Mouse (Mus musculus) kidney, adult 9 months (tissue): ENCODE results near the gene Ppp1r3d.

Experiments used
- DNase-seq: peaks from one replicate; pipeline ENCODE4 v3.0.0; 2022

The Ppp1r3d gene

GRCm38 (mm10) chr2:178414261-178415149, at the start of gene Ppp1r3d, which contains the start of gene Fam217b:
Ppp1r3d (minus strand) TSS chr2:178414472.
Fam217b (plus strand) TSS chr2:178414524.
- DNase-seq, result peak; percentile 40

- no peak for DNase-seq
Observed at GRCm38 (mm10) chr2:178460353-178460752, 46.1 kb upstream of the Ppp1r3d start.

GRCm38 (mm10) chr2:178457414-178457813, 43.1 kb upstream of the Ppp1r3d start:
- no peak for DNase-seq

GRCm38 (mm10) chr2:178454664-178455516, 40.6 kb upstream of the Ppp1r3d start:
- peak; percentile 21 for DNase-seq

- DNase-seq, result no peak
Observed at GRCm38 (mm10) chr2:178450961-178451360, 36.7 kb upstream of the Ppp1r3d start.

GRCm38 (mm10) chr2:178450236-178450635, 36.0 kb upstream of the Ppp1r3d start:
- DNase-seq, result no peak

GRCm38 (mm10) chr2:178449386-178449785, 35.1 kb upstream of the Ppp1r3d start:
- no peak for DNase-seq

GRCm38 (mm10) chr2:178437311-178437710, 23.0 kb upstream of the Ppp1r3d start:
- DNase-seq, result no peak

- no peak for DNase-seq
Observed at GRCm38 (mm10) chr2:178433903-178434302, 19.6 kb upstream of the Ppp1r3d start.

GRCm38 (mm10) chr2:178433495-178433894, 19.2 kb upstream of the Ppp1r3d start:
- DNase-seq, result no peak

GRCm38 (mm10) chr2:178430231-178430630, 16.0 kb upstream of the Ppp1r3d start, which contains the start of gene Cdh26:
Cdh26 (plus strand) TSS chr2:178430531.
- no peak for DNase-seq

GRCm38 (mm10) chr2:178429426-178429825, 15.2 kb upstream of the Ppp1r3d start:
- DNase-seq, result no peak

GRCm38 (mm10) chr2:178428676-178429075, 14.4 kb upstream of the Ppp1r3d start:
- DNase-seq, result no peak

GRCm38 (mm10) chr2:178428183-178428582, 13.9 kb upstream of the Ppp1r3d start:
- no peak for DNase-seq

- no peak for DNase-seq
Observed at GRCm38 (mm10) chr2:178427181-178427580, 12.9 kb upstream of the Ppp1r3d start.

- DNase-seq, result peak; percentile 31
Observed at GRCm38 (mm10) chr2:178426229-178426628, 12.0 kb upstream of the Ppp1r3d start.

- no peak for DNase-seq
Observed at GRCm38 (mm10) chr2:178423223-178423622, 9.0 kb upstream of the Ppp1r3d start.

GRCm38 (mm10) chr2:178422186-178422585, 7.9 kb upstream of the Ppp1r3d start:
- no peak for DNase-seq

GRCm38 (mm10) chr2:178421603-178422002, 7.3 kb upstream of the Ppp1r3d start:
- no peak for DNase-seq

- no peak for DNase-seq
Observed at GRCm38 (mm10) chr2:178420576-178420975, 6.3 kb upstream of the Ppp1r3d start.

GRCm38 (mm10) chr2:178416970-178417369, 2.7 kb upstream of the Ppp1r3d start:
- no peak for DNase-seq

GRCm38 (mm10) chr2:178416427-178416826, 2.2 kb upstream of the Ppp1r3d start:
- no peak for DNase-seq

GRCm38 (mm10) chr2:178415150-178415448, 827 bp upstream of the Ppp1r3d start:
- no peak for DNase-seq
